Mouse (Mus musculus): ENCODE measurements around the gene Tpbgl.

Gene Tpbgl

GRCm38 (mm10) chr7:99582306-99582705 lies 44.6 kb downstream of the Tpbgl start:
- DNase-seq (ENCODE audit: low spot score in 2 of 2): no peak

DNA sequence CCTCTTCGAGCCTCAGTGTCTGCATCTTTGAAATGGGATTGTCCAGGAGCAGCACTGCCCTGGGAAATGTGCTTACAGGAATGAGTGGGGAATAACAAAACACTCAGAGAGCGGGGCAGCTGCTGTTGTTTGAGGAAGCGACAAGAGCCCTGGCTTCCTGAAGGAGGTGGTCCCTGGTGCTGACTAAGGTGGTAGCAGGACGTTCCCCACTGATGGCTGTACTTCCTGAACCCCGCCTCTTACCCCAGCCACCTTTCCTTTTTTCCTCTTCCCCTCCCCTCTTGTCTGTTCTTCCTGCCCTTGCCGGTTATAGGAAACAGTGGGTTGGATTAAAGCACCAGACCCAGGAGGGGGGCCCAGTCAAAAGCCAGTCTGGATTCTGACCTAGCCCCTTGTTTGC lies 46.7 kb downstream of the Tpbgl start:
- no peak for DNase-seq (ENCODE audit: low spot score in 2 of 2)

DNA sequence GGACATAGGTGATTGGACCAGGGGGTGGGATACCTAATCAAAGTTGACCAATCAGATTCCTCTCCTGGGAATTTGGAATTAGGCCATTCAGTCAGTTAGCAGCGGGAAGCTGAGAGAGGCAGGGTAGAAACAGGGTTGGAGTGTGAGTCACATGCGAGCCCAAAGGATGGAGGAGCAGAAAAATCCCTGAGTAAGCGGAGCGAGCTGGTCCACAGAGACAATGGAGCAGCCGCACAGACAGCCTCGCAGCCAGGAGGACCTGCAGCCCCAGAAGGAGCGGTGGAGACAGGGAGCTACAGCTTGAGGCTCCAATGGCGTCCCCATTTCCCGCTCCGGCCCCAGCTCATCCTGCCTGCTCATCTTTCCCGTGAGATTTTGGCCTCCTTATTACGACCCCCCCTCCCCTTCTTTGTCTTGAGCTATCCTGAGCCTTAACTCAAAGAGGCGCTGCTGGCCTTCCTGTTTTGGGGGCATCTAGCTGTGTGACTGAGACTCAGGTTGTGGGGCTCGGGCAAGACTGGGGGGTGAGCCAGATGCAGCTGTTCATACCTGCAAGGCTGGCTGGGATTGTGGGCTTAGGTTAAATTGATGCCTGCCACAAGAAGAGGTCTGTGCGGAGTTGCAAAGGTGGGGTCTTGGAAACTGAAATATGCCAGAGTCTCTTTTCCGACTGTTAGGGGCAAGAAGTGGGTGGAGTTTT lies 47.3 kb downstream of the Tpbgl start:
- DNase-seq (ENCODE audit: low spot score in 2 of 2): no peak

GRCm38 (mm10) chr7:99578246-99578645 lies 48.7 kb downstream of the Tpbgl start:
- no peak for DNase-seq (ENCODE audit: low spot score in 2 of 2)

Data from spleen, postnatal 36 days (tissue).